Mouse (Mus musculus) liver, embryonic 15.5 days (tissue): ENCODE results near the gene Tfap2b. TPM values are rescaled to one million over a fixed set of nuclear protein-coding genes. Genes with fewer than 3 reads are reported as not detected.

Source experiments
- ATAC-seq: fragments of 200-750 bp; cut with Nextera tagmentation; 2 replicates; pipeline ENCODE4 v1.8.0; 2017; ENCODE audit warnings: moderate number of reproducible peaks, mild to moderate bottlenecking, moderate library complexity; ENCODE audit not compliant: insufficient read depth
- H3K27ac ChIP-seq: fragments of 300-500 bp; sonication (generic); replicated peaks from 2 replicates; pipeline ENCODE4 v1.5.1; 2015; ENCODE audit warnings: mild to moderate bottlenecking, inconsistent platforms
- H3K27me3 ChIP-seq: fragments of 300-500 bp; sonication (generic); 2 replicates; pipeline ENCODE4 v1.6.1; 2015; ENCODE audit warnings: mild to moderate bottlenecking, inconsistent platforms
- H3K36me3 ChIP-seq: fragments of 300-500 bp; sonication (generic); replicated peaks from 2 replicates; pipeline ENCODE4 v1.6.1; 2015; ENCODE audit warnings: moderate library complexity, mild to moderate bottlenecking, inconsistent platforms
- H3K4me1 ChIP-seq: fragments of 300-500 bp; sonication (generic); replicated peaks from 2 replicates; pipeline ENCODE4 v1.6.1; 2015; ENCODE audit warnings: inconsistent platforms
- H3K4me2 ChIP-seq: fragments of 300-500 bp; sonication (generic); 2 replicates; pipeline ENCODE4 v1.6.1; 2015; ENCODE audit warnings: moderate library complexity, mild to moderate bottlenecking, inconsistent platforms
- H3K4me3 ChIP-seq: fragments of 300-500 bp; sonication (generic); replicated peaks from 2 replicates; pipeline ENCODE4 v1.5.1; 2015; ENCODE audit warnings: mild to moderate bottlenecking, inconsistent platforms
- H3K9ac ChIP-seq: fragments of 300-500 bp; sonication (generic); 2 replicates; pipeline ENCODE4 v1.6.1; 2015; ENCODE audit warnings: moderate library complexity, mild to moderate bottlenecking, inconsistent platforms
- H3K9me3 ChIP-seq: fragments of 300-500 bp; sonication (generic); replicated peaks from 2 replicates; pipeline ENCODE4 v1.6.1; 2016; ENCODE audit warnings: inconsistent platforms
- WGBS: fragments of 180-500 bp; shearing (Covaris S2); methylation state at CpG from one replicate; pipeline ENCODE4 v1.1.7; 2015; ENCODE audit warnings: mixed read lengths; ENCODE audit not compliant: insufficient replicate concordance; 5-methylcytosine and 5-hydroxymethylcytosine counted together
- polyA plus RNA-seq: library from polyadenylated mRNA; unstranded; fragments of >200 nt; fragmentation: Nextera tagmentation; extraction: Ambion mirVana; gene quantifications from 2 replicates; pipeline ENCODE4 v1.2.1, GENCODE M21; 2015

Tfap2b gene
- polyA plus RNA-seq, 1 experiment from 2014 or later, result 0.05 TPM

DNA sequence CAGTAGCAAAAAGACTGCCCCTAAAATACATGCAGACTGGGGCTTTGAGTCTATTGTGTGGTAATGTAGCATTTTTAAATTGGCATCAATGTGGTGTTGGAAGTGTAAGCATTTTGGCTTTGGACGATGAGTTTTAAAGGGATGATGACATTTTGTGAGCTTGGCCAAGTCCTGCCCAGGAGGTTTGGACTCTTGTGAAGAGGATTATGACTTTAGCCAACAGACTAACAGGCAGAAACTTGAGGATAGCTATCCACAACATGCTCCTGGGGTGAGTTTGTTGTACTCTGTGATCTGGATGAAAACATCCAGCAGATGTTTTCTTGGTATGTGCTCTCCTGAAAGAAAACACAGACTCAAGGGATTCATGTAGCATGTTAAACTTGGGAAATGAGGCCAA lies 60.9 kb downstream of the Tfap2b start:
- no peak for ATAC-seq
- WGBS, result 74% methylated on average over 1 of the region's 1 CpGs
- no peak overlapping the region for H3K27ac ChIP-seq

More for the DNA sequence above, 60.9 kb downstream of the Tfap2b start:
- Histone ChIP-seq H3K9ac (no peak overlapping the region), H3K9me3 (no peaks in the 10 kb centered on the region), H3K4me3 (no peak overlapping the region), H3K36me3 (no peaks in the 10 kb centered on the region), H3K4me1 (no peaks in the 10 kb centered on the region), H3K27me3 (no peaks in the 10 kb centered on the region), H3K4me2 (no peak overlapping the region)

Other genes with a start within 250 kb of the Tfap2b start
- gene Tfap2d, start 105.9 kb upstream of the Tfap2b start, polyA plus RNA-seq, result not detected in 2 replicates